Comparison of ENCODE assay signal across 16 mouse cellular contexts in the genomic region with DNA sequence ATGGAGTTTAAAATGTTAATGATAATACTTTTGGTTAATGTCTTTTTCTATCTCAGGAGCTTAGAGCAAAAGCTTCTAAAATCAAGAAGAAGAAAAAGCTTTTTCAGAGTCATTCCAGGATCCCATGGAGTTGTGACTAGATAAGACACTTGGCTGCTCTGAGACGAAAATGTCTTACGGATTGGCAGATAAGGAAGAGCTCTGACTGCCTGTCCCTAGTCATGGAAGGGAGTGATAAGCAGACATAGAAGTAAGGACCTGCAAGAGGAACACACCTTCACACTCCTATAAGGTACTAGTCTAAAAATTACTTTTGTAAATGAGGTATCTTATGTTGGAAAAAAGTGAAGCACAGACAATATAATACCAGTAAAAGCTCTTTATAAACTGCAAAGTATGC.
"Had no signal": no experiment of that assay in that cellular context is flagged by ENCODE, and none has a peak within 500 bp of the region (broad histone marks: within the 10 kb centered on the region; RNA-seq: fewer than 3 reads in every experiment).

No protein-coding gene starts in this region.

- H3K27me3 ChIP-seq: neural tube, embryonic 13.5 days; neural tube, embryonic 15.5 days; stomach, embryonic 15.5 days had no signal

- H3K4me3 ChIP-seq: neural tube, embryonic 13.5 days; neural tube, embryonic 15.5 days; stomach, embryonic 15.5 days had no signal

- H3K9me3 ChIP-seq: neural tube, embryonic 13.5 days; neural tube, embryonic 15.5 days; stomach, embryonic 15.5 days had no signal

- DNase-seq: retina, postnatal 1 day; right cerebral cortex, adult 18-20 months; right cerebral cortex, postnatal 14 days; right cerebral cortex, postnatal 25 days; right cerebral cortex, postnatal 4 days; spleen, adult 18-20 months; thymus, adult 18-20 months; thymus, adult 2 months; thymus, postnatal 14 days; thymus, postnatal 25 days; thymus, postnatal 36 days; thymus, postnatal 4 days had no signal

- H3K9ac ChIP-seq: neural tube, embryonic 13.5 days; neural tube, embryonic 15.5 days; stomach, embryonic 15.5 days had no signal

- H3K27ac ChIP-seq: neural tube, embryonic 13.5 days; neural tube, embryonic 15.5 days; stomach, embryonic 15.5 days; stomach, postnatal 0 days had no signal

- H3K36me3 ChIP-seq: neural tube, embryonic 13.5 days; neural tube, embryonic 15.5 days; stomach, embryonic 15.5 days had no signal

- H3K4me2 ChIP-seq: neural tube, embryonic 13.5 days; neural tube, embryonic 15.5 days; stomach, embryonic 15.5 days had no signal

- H3K4me1 ChIP-seq: neural tube, embryonic 13.5 days; neural tube, embryonic 15.5 days; stomach, embryonic 15.5 days had no signal
